8 mouse cellular contexts compared by ENCODE assay signal in the genomic region with DNA sequence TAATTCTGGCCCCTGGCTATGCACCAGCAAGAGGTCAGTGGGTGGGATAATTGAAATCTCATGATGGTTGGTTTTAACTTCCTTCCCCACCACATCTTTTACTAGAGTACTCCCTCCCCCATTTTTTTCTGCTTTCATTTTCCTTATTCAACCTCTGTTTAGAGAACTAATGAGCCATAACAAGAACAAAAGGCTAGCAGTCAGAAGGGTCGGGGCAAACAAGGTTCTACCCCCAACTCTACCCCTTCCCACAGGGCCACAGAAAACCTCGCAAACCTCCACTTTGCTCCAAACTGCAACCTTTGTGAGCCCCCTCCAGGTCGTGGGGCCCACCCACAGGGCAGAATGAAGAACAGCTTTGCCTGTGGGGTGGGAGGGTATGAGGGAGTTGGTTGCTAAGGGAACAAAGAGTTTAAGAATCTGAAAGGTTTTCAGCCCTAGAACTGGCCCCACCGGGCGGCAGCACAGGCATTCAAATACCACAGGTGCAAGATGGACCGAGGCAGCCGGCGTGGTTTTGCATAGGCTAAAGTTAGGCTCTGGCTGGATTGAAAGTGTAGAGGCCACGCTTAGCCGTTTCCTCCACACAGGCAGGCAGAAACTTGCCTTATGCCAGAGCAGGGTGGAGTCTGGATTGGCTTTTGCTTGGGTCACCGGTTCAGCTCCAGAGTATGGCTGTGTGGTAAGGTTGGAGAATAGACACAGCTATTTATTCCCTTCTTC.
DNase-seq lines count a peak whose midpoint lies in the region; ATAC-seq and TF ChIP-seq lines count a peak whose summit lies in the region.

No protein-coding gene starts in this region.

- peak overlapping the region; percentile 7 for H3K4me2 ChIP-seq in hindbrain, embryonic 12.5 days (replicated peaks)
- H3K4me2 ChIP-seq in neural tube, embryonic 13.5 days = no peak overlapping the region

- TF ChIP-seq CTCF in bone marrow, adult 2 months (IDR thresholded peaks at IDR 0.05; ENCODE audit: control insufficient read depth, insufficient read depth, low read length) = no peak

- no peak overlapping the region for H3K9ac ChIP-seq in hindbrain, embryonic 12.5 days
- H3K9ac ChIP-seq in neural tube, embryonic 13.5 days = no peak overlapping the region

- peaks cover 7% of the 10 kb centered on the region for H3K4me1 ChIP-seq in heart, embryonic 10.5 days
- peaks cover 7% of the 10 kb centered on the region for H3K4me1 ChIP-seq in bone marrow, adult 2 months (ENCODE audit: control insufficient read depth, insufficient read depth, low read length)
- H3K4me1 ChIP-seq in hindbrain, embryonic 12.5 days = peaks cover 14% of the 10 kb centered on the region
- H3K4me1 ChIP-seq in neural tube, embryonic 13.5 days (replicated peaks) = peaks cover 21% of the 10 kb centered on the region

- H3K36me3 ChIP-seq in heart, embryonic 10.5 days = no peaks in the 10 kb centered on the region
- H3K36me3 ChIP-seq in hindbrain, embryonic 12.5 days = no peaks in the 10 kb centered on the region
- no peaks in the 10 kb centered on the region for H3K36me3 ChIP-seq in neural tube, embryonic 13.5 days

- intact Hi-C loops in left cerebral cortex, postnatal 10 days (cut with DNase I) = no loop called here

- 51% methylated on average over 11 of the region's 11 CpGs for WGBS in heart, embryonic 10.5 days
- 10% methylated on average over 11 of the region's 11 CpGs for WGBS in bone marrow, adult 2 months
- 6% methylated on average over 11 of the region's 11 CpGs for WGBS in hindbrain, embryonic 12.5 days
- WGBS in neural tube, embryonic 13.5 days = 8% methylated on average over 11 of the region's 11 CpGs

- peak; percentile 80 for ATAC-seq in hindbrain, embryonic 12.5 days (ENCODE audit: low FRiP score)
- peak; percentile 57 for ATAC-seq in neural tube, embryonic 13.5 days (ENCODE audit: low read depth)

- no peak overlapping the region for H3K4me3 ChIP-seq in heart, embryonic 10.5 days
- H3K4me3 ChIP-seq in bone marrow, adult 2 months (replicated peaks; ENCODE audit: control insufficient read depth, low read depth, low read length) = no peak overlapping the region
- no peak overlapping the region for H3K4me3 ChIP-seq in hindbrain, embryonic 12.5 days
- no peak overlapping the region for H3K4me3 ChIP-seq in neural tube, embryonic 13.5 days

- no peaks in the 10 kb centered on the region for H3K9me3 ChIP-seq in heart, embryonic 10.5 days
- H3K9me3 ChIP-seq in hindbrain, embryonic 12.5 days (replicated peaks) = no peaks in the 10 kb centered on the region
- no peaks in the 10 kb centered on the region for H3K9me3 ChIP-seq in neural tube, embryonic 13.5 days

- no peaks in the 10 kb centered on the region for H3K27me3 ChIP-seq in heart, embryonic 10.5 days (ENCODE audit: insufficient read depth, poor library complexity, severe bottlenecking)
- H3K27me3 ChIP-seq in hindbrain, embryonic 12.5 days = peaks cover 24% of the 10 kb centered on the region
- H3K27me3 ChIP-seq in neural tube, embryonic 13.5 days = peaks cover 15% of the 10 kb centered on the region

- TF ChIP-seq POLR2A in bone marrow, adult 2 months (IDR thresholded peaks at IDR 0.05; ENCODE audit: borderline replicate concordance, control insufficient read depth, low read depth, low read length) = no peak

- H3K27ac ChIP-seq in heart, embryonic 10.5 days = peak overlapping the region; percentile 30; the same call in 1 of the 2 replicates
- H3K27ac ChIP-seq in bone marrow, adult 2 months (ENCODE audit: control insufficient read depth, insufficient read depth, low read depth, low read length, poor library complexity) = peak overlapping the region; percentile 82
- H3K27ac ChIP-seq in hindbrain, embryonic 12.5 days = peak overlapping the region; percentile 14; the same call in 1 of the 2 replicates
- H3K27ac ChIP-seq in neural tube, embryonic 13.5 days (replicated peaks) = no peak overlapping the region

- peak; percentile 73 for DNase-seq in heart, embryonic 10.5 days (ENCODE audit: low spot score)
- DNase-seq in heart, adult 9 months (ENCODE audit: low spot score in 2 of 2) = no peak
- DNase-seq in left cerebral cortex, postnatal 10 days (ENCODE audit: extremely low spot score in 1 of 2, low spot score in 2 of 2) = no peak
- DNase-seq in cerebellum, postnatal 25 days = no peak
- DNase-seq in T-cell, adult 2 months (ENCODE audit: low spot score) = no peak
